Mouse (Mus musculus) spleen, adult 2 months (tissue): ENCODE measurements around the gene Crybg3.

Source experiments
- CTCF ChIP-seq: fragments of 200-500 bp; IDR thresholded peaks from 2 replicates; pipeline ENCODE4 v1.5.1; 2011; ENCODE audit warnings: mild to moderate bottlenecking, inconsistent platforms; ENCODE audit not compliant: insufficient read depth, insufficient read length, insufficient replicate concordance; ENCODE audit errors: extremely low read depth
- POLR2A ChIP-seq: fragments of 200-500 bp; IDR thresholded peaks from 2 replicates; pipeline ENCODE4 v1.6.1; 2011; ENCODE audit warnings: low read depth, low read length, inconsistent platforms

DNA sequence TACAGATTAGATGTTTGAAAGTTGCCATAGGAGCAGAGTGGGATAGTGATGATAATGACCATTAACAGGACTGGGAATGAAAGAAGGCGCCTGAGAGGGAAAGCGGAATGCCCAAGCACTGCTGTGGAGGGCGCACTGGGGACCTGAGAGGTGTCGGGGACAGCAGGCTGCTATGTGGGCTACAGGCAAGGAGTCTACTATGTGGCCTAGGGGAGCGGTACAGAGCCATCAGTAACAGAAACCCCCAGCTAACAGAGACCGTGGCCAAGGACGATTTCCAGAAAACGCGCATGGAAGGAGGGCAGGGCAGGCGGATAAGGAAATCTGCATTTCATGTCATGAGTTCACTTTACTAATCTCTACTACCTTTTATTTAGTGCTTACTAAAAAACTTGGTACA is 83.8 kb downstream of the Crybg3 start:
- no peak for TF ChIP-seq CTCF
- no peak for TF ChIP-seq POLR2A
